In the genomic region with DNA sequence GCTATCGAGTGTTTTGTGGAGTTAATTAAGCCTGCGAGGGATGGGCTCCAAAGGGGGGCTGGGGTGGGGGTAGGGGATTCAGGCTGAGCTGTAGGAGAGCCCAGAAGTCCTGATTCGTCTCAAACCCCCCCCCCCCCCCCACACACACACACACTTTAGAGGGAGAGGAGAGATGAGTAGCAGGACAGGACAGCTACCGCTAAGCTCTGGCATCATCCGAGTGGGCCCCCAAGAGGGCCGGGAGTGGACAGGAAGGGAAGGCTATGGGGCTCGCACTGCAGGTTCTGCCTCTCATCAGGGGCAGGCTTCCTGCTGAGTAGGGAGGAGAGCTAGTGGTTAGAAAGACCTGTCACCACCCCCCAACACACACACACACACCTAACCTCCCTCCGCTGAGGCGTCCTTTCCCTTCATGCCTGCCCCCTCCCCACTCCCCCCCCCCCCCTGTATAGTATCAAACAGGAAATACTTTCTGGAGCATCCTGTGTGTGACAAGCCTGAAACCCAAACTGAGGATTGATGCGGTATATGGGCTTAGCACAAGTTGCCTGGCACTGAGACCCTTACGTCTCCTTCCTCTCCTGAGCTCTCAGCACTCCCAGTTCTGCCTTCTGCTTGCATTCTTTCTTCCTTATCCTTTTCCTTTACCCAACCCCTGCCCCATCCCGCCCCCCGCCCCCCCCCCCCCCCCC, we compare ENCODE assay signal across 8 mouse cellular contexts.
DNase-seq lines count a peak whose midpoint lies in the region; ATAC-seq lines count a peak whose summit lies in the region.

No protein-coding gene starts in this region.

- H3K27me3 ChIP-seq in forebrain, embryonic 12.5 days, result no peaks in the 10 kb centered on the region
- H3K27me3 ChIP-seq in limb, embryonic 15.5 days, result no peaks in the 10 kb centered on the region

- H3K36me3 ChIP-seq in forebrain, embryonic 12.5 days (replicated peaks), result no peaks in the 10 kb centered on the region
- no peaks in the 10 kb centered on the region for H3K36me3 ChIP-seq in limb, embryonic 15.5 days

- H3K27ac ChIP-seq in forebrain, embryonic 12.5 days, result peak overlapping the region; percentile 53
- no peak overlapping the region for H3K27ac ChIP-seq in limb, embryonic 15.5 days

- DNase-seq in cerebellum, postnatal 14 days, result peak; percentile 32 to 42
- DNase-seq in cerebellum, postnatal 4 days (ENCODE audit: low spot score in 2 of 2), result no peak
- DNase-seq in CD4-positive, CD25-positive, alpha-beta regulatory T cell, adult 2 months (ENCODE audit: low read depth, low spot score), result peak; percentile 15
- DNase-seq in frontal cortex, postnatal 14 days (ENCODE audit: low spot score in 2 of 2), result no peak
- no peak for DNase-seq in urinary bladder, postnatal 4 days (ENCODE audit: low spot score in 2 of 2)
- DNase-seq in thymus, postnatal 14 days, result no peak

- peak overlapping the region; percentile 14 for H3K4me3 ChIP-seq in forebrain, embryonic 12.5 days (replicated peaks)
- peak overlapping the region; percentile 28 for H3K4me3 ChIP-seq in limb, embryonic 15.5 days

- peak; percentile 77 for ATAC-seq in forebrain, embryonic 12.5 days (ENCODE audit: low FRiP score)
- no peak for ATAC-seq in limb, embryonic 15.5 days (ENCODE audit: insufficient number of reproducible peaks, low FRiP score, low TSS enrichment, low read depth)

- peak overlapping the region; percentile 51 for H3K4me2 ChIP-seq in forebrain, embryonic 12.5 days
- peak overlapping the region; percentile 51 for H3K4me2 ChIP-seq in limb, embryonic 15.5 days

- 2% methylated on average over 11 of the region's 13 CpGs for WGBS in forebrain, embryonic 12.5 days
- WGBS in limb, embryonic 15.5 days, result 0% methylated on average over 12 of the region's 13 CpGs

- peaks cover 21% of the 10 kb centered on the region for H3K4me1 ChIP-seq in forebrain, embryonic 12.5 days
- peaks cover 20% of the 10 kb centered on the region for H3K4me1 ChIP-seq in limb, embryonic 15.5 days

- H3K9me3 ChIP-seq in forebrain, embryonic 12.5 days, result no peaks in the 10 kb centered on the region
- no peaks in the 10 kb centered on the region for H3K9me3 ChIP-seq in limb, embryonic 15.5 days

- peak overlapping the region; percentile 36 for H3K9ac ChIP-seq in forebrain, embryonic 12.5 days
- H3K9ac ChIP-seq in limb, embryonic 15.5 days, result no peak overlapping the region

Comparison
In these comparisons a context has a peak if more than half of its experiments do, and no peak if none do; other contexts are left out.
1. DNase-seq: peak in cerebellum, postnatal 14 days (2 of 2) and CD4-positive, CD25-positive, alpha-beta regulatory T cell, adult 2 months (single experiment); none in cerebellum, postnatal 4 days (0 of 2), frontal cortex, postnatal 14 days (0 of 2), urinary bladder, postnatal 4 days (0 of 2) and thymus, postnatal 14 days (single experiment).